Mouse (Mus musculus) limb, embryonic 13.5 days (tissue): ENCODE measurements at regions not wholly inside any gene's neighbourhood (a gene's known extent, or its start where the extent isn't known, plus 50 kb on each side); places are given as distances from the start of the nearest gene placed in this dataset.

ENCODE experiments used
- ATAC-seq: fragments of 200-750 bp; cut with Nextera tagmentation; 2 replicates; pipeline ENCODE4 v1.8.0; 2017; ENCODE audit warnings: low read depth, moderate number of reproducible peaks, moderate TSS enrichment; ENCODE audit not compliant: low FRiP score
- H3K27ac ChIP-seq: fragments of 300-500 bp; sonication (generic); 2 replicates; pipeline ENCODE4 v1.5.1; 2015; ENCODE audit warnings: inconsistent platforms, mild to moderate bottlenecking, moderate library complexity
- H3K27me3 ChIP-seq: fragments of 300-500 bp; sonication (generic); 2 replicates; pipeline ENCODE4 v1.6.1; 2015; ENCODE audit warnings: mild to moderate bottlenecking, inconsistent platforms
- H3K36me3 ChIP-seq: fragments of 300-500 bp; sonication (generic); 2 replicates; pipeline ENCODE4 v1.6.1; 2015; ENCODE audit warnings: inconsistent platforms, mild to moderate bottlenecking, moderate library complexity
- H3K4me1 ChIP-seq: fragments of 300-500 bp; sonication (generic); 2 replicates; pipeline ENCODE4 v1.6.1; 2015; ENCODE audit warnings: inconsistent platforms
- H3K4me2 ChIP-seq: fragments of 300-500 bp; sonication (generic); replicated peaks from 2 replicates; pipeline ENCODE4 v1.6.1; 2015; ENCODE audit warnings: inconsistent platforms, mild to moderate bottlenecking, moderate library complexity
- H3K4me3 ChIP-seq: fragments of 300-500 bp; sonication (generic); 2 replicates; pipeline ENCODE4 v1.5.1; 2015; ENCODE audit warnings: moderate library complexity, mild to moderate bottlenecking, inconsistent platforms
- H3K9ac ChIP-seq: fragments of 300-500 bp; sonication (generic); 2 replicates; pipeline ENCODE4 v1.6.1; 2015; ENCODE audit warnings: mild to moderate bottlenecking, inconsistent platforms
- H3K9me3 ChIP-seq: fragments of 300-500 bp; sonication (generic); 2 replicates; pipeline ENCODE4 v1.6.1; 2016; ENCODE audit warnings: inconsistent platforms
- WGBS: fragments of 180-500 bp; shearing (Covaris S2); methylation state at CpG from one replicate; pipeline ENCODE4 v1.1.7; 2015; 5-methylcytosine and 5-hydroxymethylcytosine counted together

GRCm38 (mm10) chrX:38710660-38711264 lies 61.7 kb upstream of the 6030498E09Rik start:
- H3K4me2 ChIP-seq, result no peak overlapping the region
- peak; percentile 72; the same call in 1 of the 2 replicates for ATAC-seq
- peak overlapping the region; percentile 28; the same call in 1 of the 2 replicates for H3K27ac ChIP-seq
- no peaks in the 10 kb centered on the region for H3K9me3 ChIP-seq
- no peak overlapping the region for H3K9ac ChIP-seq
- H3K4me1 ChIP-seq, result peaks cover 3% of the 10 kb centered on the region; the same call in 1 of the 2 replicates
- 20% methylated on average over 3 of the region's 3 CpGs for WGBS
- no peaks in the 10 kb centered on the region for H3K27me3 ChIP-seq
- no peak overlapping the region for H3K4me3 ChIP-seq
- H3K36me3 ChIP-seq, result no peaks in the 10 kb centered on the region

GRCm38 (mm10) chrX:38711442-38712258 lies 60.8 kb upstream of the 6030498E09Rik start:
- Histone ChIP-seq H3K4me2 (no peak overlapping the region), H3K4me1 (peaks cover 3% of the 10 kb centered on the region; the same call in 1 of the 2 replicates), H3K27ac (no peak overlapping the region; the same call in 1 of the 2 replicates), H3K9me3 (no peaks in the 10 kb centered on the region), H3K4me3 (no peak overlapping the region), H3K27me3 (no peaks in the 10 kb centered on the region), H3K36me3 (no peaks in the 10 kb centered on the region), H3K9ac (no peak overlapping the region)
- WGBS, result 27% methylated on average over 5 of the region's 5 CpGs
- peak; percentile 88 for ATAC-seq
